Mouse (Mus musculus) naive thymus-derived CD4-positive, alpha-beta T cell, adult 5 months (primary cell): ENCODE results near the gene Hoxd1. TPM values are rescaled to one million over a fixed set of nuclear protein-coding genes. Genes with fewer than 3 reads are reported as not detected.

Experiments
- polyA plus RNA-seq: library from polyadenylated mRNA; unstranded; fragments of 100-300 nt; shearing (Covaris generic); gene quantifications from one replicate; pipeline ENCODE4 v1.2.1, GENCODE M21; 2017

Gene Hoxd1
- polyA plus RNA-seq, result not detected

GRCm38 (mm10) chr2:74762522-74763244 is at the start of gene Hoxd1:
Gene Hoxd1 (plus strand): TSS chr2:74762980.

DNA sequence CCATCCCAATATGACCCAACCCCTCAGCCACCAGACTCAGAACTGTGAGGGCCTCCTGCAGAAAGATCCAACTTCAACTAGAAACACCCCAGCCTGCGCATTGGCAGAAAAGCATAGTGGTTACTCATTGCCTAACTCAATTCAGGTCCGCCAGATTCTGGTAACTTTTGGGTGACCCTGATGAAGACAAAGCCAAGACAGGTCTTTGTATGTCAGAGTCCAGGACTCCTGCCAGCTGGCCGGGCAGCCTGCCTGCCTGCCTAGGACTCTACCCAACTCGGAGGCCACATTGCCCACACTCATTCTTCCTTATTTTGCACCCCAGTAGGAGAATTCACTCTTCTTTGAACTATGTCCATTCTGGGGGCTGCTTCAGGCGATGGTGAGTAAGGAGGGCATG is 36.2 kb upstream of the Hoxd1 start, which contains the start of gene Gm28230:
Gene Gm28230, plus strand, starts transcription at position 178 of the 400 bp plus-strand sequence.

Other genes starting within 250 kb of the Hoxd1 start
- 28.0 TPM for gene Lnpk, start 183.5 kb upstream of the Hoxd1 start, polyA plus RNA-seq
- gene Evx2, start 103.4 kb upstream of the Hoxd1 start, polyA plus RNA-seq, result not detected
- not detected for gene Hoxd13, start 94.7 kb upstream of the Hoxd1 start, polyA plus RNA-seq
- gene Hoxd12, start 88.0 kb upstream of the Hoxd1 start, polyA plus RNA-seq, result not detected
- gene Hoxd11, start 83.4 kb upstream of the Hoxd1 start, polyA plus RNA-seq, result not detected
- gene Hoxd10, start 71.1 kb upstream of the Hoxd1 start, polyA plus RNA-seq, result not detected
- gene Hoxd9, start 65.3 kb upstream of the Hoxd1 start, polyA plus RNA-seq, result not detected
- gene Hoxd8, start 58.4 kb upstream of the Hoxd1 start, polyA plus RNA-seq, result not detected
- gene Hoxd3, start 51.1 kb upstream of the Hoxd1 start, polyA plus RNA-seq, result not detected
- not detected for gene Hoxd4, start 51.1 kb upstream of the Hoxd1 start, polyA plus RNA-seq
- gene Gm28230, start 36.3 kb upstream of the Hoxd1 start, polyA plus RNA-seq, result not detected
- 44.7 TPM for gene Mtx2, start 62.8 kb downstream of the Hoxd1 start, polyA plus RNA-seq